Mouse (Mus musculus): ENCODE measurements around the gene Pgls. TPM values are rescaled to one million over a fixed set of nuclear protein-coding genes. Genes with fewer than 3 reads are reported as not detected.

Pgls gene
- polyA plus RNA-seq, 1 experiment from 2014 or later: 189 TPM

DNA sequence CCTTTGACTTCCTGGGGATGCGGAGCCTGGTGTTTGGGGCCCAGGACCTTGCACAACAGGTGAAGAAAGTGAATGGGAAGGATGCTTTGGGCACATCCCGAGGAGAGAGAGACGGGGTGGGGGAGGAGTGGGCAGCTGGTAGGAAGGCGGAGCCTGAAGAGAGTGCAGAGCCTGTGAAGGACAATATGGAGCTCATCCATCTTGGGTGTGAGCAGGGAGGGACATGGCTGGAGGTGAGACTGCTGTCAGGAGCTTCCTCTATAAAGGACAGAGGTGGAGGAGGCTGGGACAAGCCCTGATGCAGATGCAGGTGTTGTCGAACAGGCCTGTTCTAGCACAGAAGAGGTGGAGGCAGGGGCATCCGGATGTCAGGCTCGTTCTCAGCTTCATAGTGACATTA is 12.0 kb downstream of the Pgls start:
- Histone ChIP-seq H3K36me3 (ENCODE audit: control insufficient read depth, insufficient read depth) (no peaks in the 10 kb centered on the region), H3K4me1 (replicated peaks; ENCODE audit: control insufficient read depth, insufficient read depth, low read length) (peaks cover 9% of the 10 kb centered on the region), H3K9me3 (ENCODE audit: control insufficient read depth, low read length) (no peaks in the 10 kb centered on the region), H3K27me3 (replicated peaks; ENCODE audit: control insufficient read depth, insufficient read depth, low read length) (peaks cover 28% of the 10 kb centered on the region), H3K9ac (replicated peaks; ENCODE audit: low read depth, low read length) (no peak overlapping the region), H3K4me3 (replicated peaks; ENCODE audit: low read length) (no peak overlapping the region), H3K4me2 (ENCODE audit: low read length) (no peak overlapping the region), H3K27ac (ENCODE audit: low read length) (no peak overlapping the region)
- no peak for ATAC-seq
- 58% methylated on average over 7 of the region's 7 CpGs for WGBS

DNA sequence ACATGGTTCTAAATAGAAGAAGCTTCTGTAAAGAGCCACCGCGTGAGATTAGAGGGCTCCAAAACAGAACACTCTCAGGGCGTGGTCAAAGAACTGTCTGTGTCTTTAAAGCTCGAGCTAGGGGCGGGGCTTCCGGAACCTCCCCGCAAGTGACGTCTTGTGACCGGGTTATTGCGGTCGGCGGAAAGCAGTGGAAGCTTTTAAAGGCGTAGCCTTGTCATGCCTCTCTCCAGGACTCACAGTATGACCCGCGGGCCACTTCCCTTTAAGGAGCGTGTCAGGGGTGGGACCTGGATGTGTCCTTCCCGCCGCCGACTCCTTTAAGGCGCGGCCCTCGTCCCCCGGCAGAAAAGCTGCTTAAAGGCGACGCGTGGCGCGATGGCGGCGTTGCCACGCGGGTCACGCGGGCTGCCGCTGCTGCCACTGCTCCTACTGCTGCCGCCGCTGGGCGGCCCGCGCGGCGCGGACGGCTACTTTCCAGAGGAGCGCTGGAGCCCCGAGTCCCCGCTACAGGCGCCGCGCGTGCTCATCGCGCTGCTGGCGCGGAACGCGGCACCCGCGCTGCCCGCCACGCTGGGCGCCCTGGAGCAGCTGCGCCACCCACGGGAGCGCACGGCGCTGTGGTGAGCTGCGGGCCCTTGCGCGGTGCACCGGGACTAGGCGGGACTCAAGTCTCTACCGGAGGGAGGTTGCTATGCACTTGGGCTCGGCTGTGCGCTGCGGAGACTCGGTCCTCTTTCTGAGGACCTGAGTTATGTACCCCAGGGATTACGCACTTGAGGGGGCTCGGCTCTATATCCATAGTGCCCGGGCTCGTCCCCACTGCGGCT is 19.1 kb downstream of the Pgls start, which contains the start of gene Colgalt1:
TSS of gene Colgalt1 (plus strand) at position 177 of the 830 bp plus-strand sequence.
- peak within 1 kb of the TSS; percentile 89 for H3K27ac ChIP-seq (ENCODE audit: low read length)
- peaks cover 4% of the 10 kb centered on the region for H3K36me3 ChIP-seq (ENCODE audit: control insufficient read depth, insufficient read depth)
- peak within 1 kb of the TSS; percentile 84 for H3K4me3 ChIP-seq (replicated peaks; ENCODE audit: low read length)
- H3K4me1 ChIP-seq (replicated peaks; ENCODE audit: control insufficient read depth, insufficient read depth, low read length): peaks cover 13% of the 10 kb centered on the region
- peak; percentile 99 for ATAC-seq
- H3K27me3 ChIP-seq (replicated peaks; ENCODE audit: control insufficient read depth, insufficient read depth, low read length): no peaks in the 10 kb centered on the region
- peak within 1 kb of the TSS; percentile 82 for H3K4me2 ChIP-seq (ENCODE audit: low read length)
- H3K9ac ChIP-seq (replicated peaks; ENCODE audit: low read depth, low read length): peak within 1 kb of the TSS; percentile 78
- 0% methylated on average over 71 of the region's 82 CpGs for WGBS
- H3K9me3 ChIP-seq (ENCODE audit: control insufficient read depth, low read length): no peaks in the 10 kb centered on the region

DNA sequence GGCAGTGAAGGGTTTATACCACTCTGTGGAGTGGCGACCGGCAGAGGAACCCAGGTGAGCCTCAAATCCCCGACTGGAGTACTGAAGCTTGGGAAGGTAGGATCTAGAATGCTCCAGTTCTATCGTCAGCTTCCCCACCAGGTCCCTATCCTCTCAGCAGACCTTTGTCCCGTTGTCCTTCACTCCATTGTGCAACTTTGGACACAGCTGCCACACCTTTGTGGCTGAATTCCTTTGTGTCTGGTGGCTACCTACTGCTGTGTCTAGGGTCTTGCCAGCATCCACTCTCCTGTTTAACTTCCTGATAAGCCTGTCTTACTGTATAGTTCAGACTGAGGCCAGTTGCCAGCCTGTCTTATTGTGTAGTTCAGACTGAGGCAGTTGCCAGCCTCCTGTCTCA is 20.2 kb downstream of the Pgls start:
- H3K27me3 ChIP-seq (replicated peaks; ENCODE audit: control insufficient read depth, insufficient read depth, low read length): no peaks in the 10 kb centered on the region
- 28% methylated on average over 5 of the region's 5 CpGs for WGBS
- H3K4me2 ChIP-seq (ENCODE audit: low read length): peak overlapping the region; percentile 82
- H3K27ac ChIP-seq (ENCODE audit: low read length): no peak overlapping the region
- ATAC-seq: no peak
- peak overlapping the region; percentile 78 for H3K9ac ChIP-seq (replicated peaks; ENCODE audit: low read depth, low read length)
- no peaks in the 10 kb centered on the region for H3K9me3 ChIP-seq (ENCODE audit: control insufficient read depth, low read length)
- H3K36me3 ChIP-seq (ENCODE audit: control insufficient read depth, insufficient read depth): peaks cover 5% of the 10 kb centered on the region
- peaks cover 13% of the 10 kb centered on the region for H3K4me1 ChIP-seq (replicated peaks; ENCODE audit: control insufficient read depth, insufficient read depth, low read length)
- peak overlapping the region; percentile 84 for H3K4me3 ChIP-seq (replicated peaks; ENCODE audit: low read length)

DNA sequence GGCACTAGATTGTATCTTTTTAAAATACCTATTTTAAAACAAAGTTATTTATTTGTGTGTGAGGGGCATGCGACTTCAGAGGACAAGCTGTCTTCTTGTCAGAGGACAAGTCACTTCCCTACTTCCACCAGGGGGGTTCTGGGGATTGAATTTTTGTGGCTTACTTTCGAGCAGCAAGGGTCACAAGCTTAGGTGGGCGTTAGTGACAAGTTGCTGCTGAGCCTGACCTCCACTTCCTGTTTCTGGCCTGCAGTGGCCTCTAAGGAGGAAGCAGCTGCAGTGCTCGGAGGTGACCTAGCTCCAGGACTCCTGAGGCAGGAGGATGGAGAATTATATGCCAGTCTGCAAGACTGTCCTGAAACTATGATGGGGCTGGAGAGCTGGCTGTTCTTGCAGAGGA is 21.4 kb downstream of the Pgls start:
- Histone ChIP-seq H3K36me3 (ENCODE audit: control insufficient read depth, insufficient read depth) (peaks cover 17% of the 10 kb centered on the region), H3K4me3 (replicated peaks; ENCODE audit: low read length) (no peak overlapping the region), H3K4me1 (replicated peaks; ENCODE audit: control insufficient read depth, insufficient read depth, low read length) (peaks cover 13% of the 10 kb centered on the region), H3K4me2 (ENCODE audit: low read length) (no peak overlapping the region), H3K27ac (ENCODE audit: low read length) (no peak overlapping the region), H3K9me3 (ENCODE audit: control insufficient read depth, low read length) (no peaks in the 10 kb centered on the region), H3K9ac (replicated peaks; ENCODE audit: low read depth, low read length) (no peak overlapping the region), H3K27me3 (replicated peaks; ENCODE audit: control insufficient read depth, insufficient read depth, low read length) (no peaks in the 10 kb centered on the region)
- ATAC-seq: no peak
- WGBS: 67% methylated on average over 4 of the region's 4 CpGs

DNA sequence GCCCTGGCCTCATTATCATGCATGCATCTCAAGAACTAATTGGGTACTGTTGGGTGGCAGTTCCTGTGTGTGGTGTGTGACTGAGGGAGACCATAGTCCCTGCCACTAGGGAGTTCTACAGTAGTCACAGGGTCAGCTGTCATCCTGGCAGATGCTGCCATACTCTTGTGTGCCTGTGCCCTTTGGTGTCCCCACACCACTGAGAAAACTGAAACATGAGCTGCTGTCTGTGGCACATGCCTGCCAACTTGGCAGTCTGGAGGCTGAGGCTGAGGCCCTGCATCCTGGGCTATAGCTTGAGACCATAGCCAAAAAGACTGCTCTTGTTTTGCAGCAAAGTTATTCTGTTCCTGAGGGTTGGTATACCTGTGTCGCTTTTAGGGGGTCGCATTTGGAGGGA is 27.8 kb downstream of the Pgls start:
- Histone ChIP-seq H3K4me3 (replicated peaks; ENCODE audit: low read length) (no peak overlapping the region), H3K4me2 (ENCODE audit: low read length) (no peak overlapping the region), H3K27me3 (replicated peaks; ENCODE audit: control insufficient read depth, insufficient read depth, low read length) (no peaks in the 10 kb centered on the region), H3K9me3 (ENCODE audit: control insufficient read depth, low read length) (no peaks in the 10 kb centered on the region), H3K36me3 (ENCODE audit: control insufficient read depth, insufficient read depth) (peaks cover 48% of the 10 kb centered on the region), H3K9ac (replicated peaks; ENCODE audit: low read depth, low read length) (no peak overlapping the region), H3K27ac (ENCODE audit: low read length) (no peak overlapping the region), H3K4me1 (replicated peaks; ENCODE audit: control insufficient read depth, insufficient read depth, low read length) (no peaks in the 10 kb centered on the region)
- whole genome bisulfite sequencing: 94% methylated on average over 2 of the region's 2 CpGs
- no peak for ATAC-seq

DNA sequence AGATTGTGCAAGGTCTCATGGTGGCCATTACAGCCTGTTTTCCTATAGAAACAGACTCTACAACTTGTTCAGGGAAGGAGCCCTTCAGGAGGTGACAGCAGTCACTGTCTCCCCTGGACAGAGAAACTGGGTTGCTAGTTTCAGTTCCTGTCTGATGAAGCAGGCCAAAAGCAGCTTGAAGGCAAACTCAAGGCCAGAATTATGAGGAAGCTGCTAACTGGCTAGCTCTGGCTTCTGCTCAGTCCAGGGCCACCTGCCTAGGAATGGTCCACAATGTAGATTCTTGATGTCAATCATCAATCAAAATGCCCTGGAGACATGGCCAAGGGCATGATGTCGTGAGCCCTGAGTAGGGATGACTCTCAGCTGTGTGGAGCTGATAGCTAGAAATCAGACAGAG is 33.1 kb downstream of the Pgls start:
- no peak for ATAC-seq
- no peak overlapping the region for H3K9ac ChIP-seq (replicated peaks; ENCODE audit: low read depth, low read length)
- 91% methylated on average over 1 of the region's 1 CpGs for WGBS
- H3K27ac ChIP-seq (ENCODE audit: low read length): no peak overlapping the region
- peaks cover 1% of the 10 kb centered on the region for H3K27me3 ChIP-seq (replicated peaks; ENCODE audit: control insufficient read depth, insufficient read depth, low read length)
- H3K9me3 ChIP-seq (ENCODE audit: control insufficient read depth, low read length): no peaks in the 10 kb centered on the region
- no peak overlapping the region for H3K4me3 ChIP-seq (replicated peaks; ENCODE audit: low read length)
- H3K4me2 ChIP-seq (ENCODE audit: low read length): no peak overlapping the region
- H3K4me1 ChIP-seq (replicated peaks; ENCODE audit: control insufficient read depth, insufficient read depth, low read length): peaks cover 13% of the 10 kb centered on the region
- peaks cover 25% of the 10 kb centered on the region for H3K36me3 ChIP-seq (ENCODE audit: control insufficient read depth, insufficient read depth)

DNA sequence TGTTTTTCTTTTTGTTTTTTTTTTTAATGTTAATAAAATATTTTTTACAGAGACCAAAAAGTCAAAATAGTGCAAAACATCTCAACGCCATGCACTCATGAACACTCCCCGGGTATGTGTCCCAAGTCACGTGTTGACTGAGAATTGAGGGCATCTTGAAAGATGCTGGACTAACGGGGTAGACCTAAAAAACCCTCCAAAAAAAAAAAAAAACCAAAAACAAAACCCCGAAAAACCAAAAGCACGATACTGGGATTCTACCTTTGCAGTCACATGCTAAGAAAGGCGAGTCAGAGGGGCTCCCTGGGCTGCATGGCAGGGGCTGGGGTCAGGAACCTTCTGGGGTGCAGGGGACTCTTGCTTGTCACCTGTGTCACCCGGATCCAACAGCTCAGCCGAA is 34.8 kb downstream of the Pgls start:
- H3K27ac ChIP-seq (ENCODE audit: low read length): no peak overlapping the region; the same call in 1 of the 2 replicates
- peaks cover 21% of the 10 kb centered on the region for H3K36me3 ChIP-seq (ENCODE audit: control insufficient read depth, insufficient read depth)
- no peaks in the 10 kb centered on the region for H3K9me3 ChIP-seq (ENCODE audit: control insufficient read depth, low read length)
- peaks cover 13% of the 10 kb centered on the region for H3K4me1 ChIP-seq (replicated peaks; ENCODE audit: control insufficient read depth, insufficient read depth, low read length)
- no peak overlapping the region for H3K9ac ChIP-seq (replicated peaks; ENCODE audit: low read depth, low read length)
- H3K4me2 ChIP-seq (ENCODE audit: low read length): no peak overlapping the region
- H3K4me3 ChIP-seq (replicated peaks; ENCODE audit: low read length): no peak overlapping the region
- no peak for ATAC-seq
- H3K27me3 ChIP-seq (replicated peaks; ENCODE audit: control insufficient read depth, insufficient read depth, low read length): peaks cover 8% of the 10 kb centered on the region
- WGBS: 86% methylated on average over 9 of the region's 9 CpGs

DNA sequence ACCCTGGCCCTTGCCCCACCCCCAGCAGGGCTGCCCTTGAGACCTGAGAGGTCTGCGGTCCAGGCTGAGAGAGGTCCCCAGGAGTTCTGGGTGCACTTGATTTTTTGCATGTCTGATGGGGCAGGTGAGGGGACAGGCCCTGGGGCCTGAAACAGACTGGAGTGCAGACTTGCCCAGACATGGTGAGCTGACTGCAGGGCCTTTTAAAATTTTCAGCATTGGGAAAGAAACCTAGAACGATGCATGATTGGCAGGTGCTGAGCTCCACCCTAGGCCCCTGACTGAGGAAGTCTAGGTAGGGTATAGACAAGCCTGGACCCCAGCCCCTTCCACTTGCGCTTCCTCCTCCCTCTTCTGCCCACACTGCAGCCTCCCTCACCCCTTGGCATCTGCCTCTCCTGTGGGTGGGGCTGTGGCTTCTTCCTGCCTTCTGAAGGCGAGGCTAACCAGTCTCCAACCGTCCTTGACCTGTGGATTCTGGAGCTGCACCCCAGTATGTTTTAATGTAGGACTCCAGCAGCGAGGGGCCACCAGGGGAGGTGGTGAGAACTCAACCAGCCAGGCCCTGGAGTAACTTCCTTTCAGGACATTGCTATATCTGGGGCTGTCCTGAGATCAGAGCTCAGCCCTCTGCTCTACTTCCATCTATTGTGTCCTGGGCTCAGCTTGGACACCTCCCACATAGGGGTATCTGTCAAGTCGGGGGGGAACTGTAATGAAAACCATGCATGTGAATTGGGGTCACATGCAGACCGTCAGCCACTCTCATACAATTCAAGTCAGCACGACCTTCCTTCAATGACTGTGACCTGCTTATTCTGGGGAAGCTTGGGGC is 35.5 kb downstream of the Pgls start:
- Histone ChIP-seq H3K4me1 (replicated peaks; ENCODE audit: control insufficient read depth, insufficient read depth, low read length) (peaks cover 13% of the 10 kb centered on the region), H3K9me3 (ENCODE audit: control insufficient read depth, low read length) (no peaks in the 10 kb centered on the region), H3K27ac (ENCODE audit: low read length) (peak overlapping the region; percentile 20; the same call in 1 of the 2 replicates), H3K9ac (replicated peaks; ENCODE audit: low read depth, low read length) (no peak overlapping the region), H3K27me3 (replicated peaks; ENCODE audit: control insufficient read depth, insufficient read depth, low read length) (peaks cover 8% of the 10 kb centered on the region), H3K4me2 (ENCODE audit: low read length) (no peak overlapping the region), H3K4me3 (replicated peaks; ENCODE audit: low read length) (no peak overlapping the region), H3K36me3 (ENCODE audit: control insufficient read depth, insufficient read depth) (peaks cover 14% of the 10 kb centered on the region)
- no peak for ATAC-seq
- 56% methylated on average over 9 of the region's 9 CpGs for WGBS

DNA sequence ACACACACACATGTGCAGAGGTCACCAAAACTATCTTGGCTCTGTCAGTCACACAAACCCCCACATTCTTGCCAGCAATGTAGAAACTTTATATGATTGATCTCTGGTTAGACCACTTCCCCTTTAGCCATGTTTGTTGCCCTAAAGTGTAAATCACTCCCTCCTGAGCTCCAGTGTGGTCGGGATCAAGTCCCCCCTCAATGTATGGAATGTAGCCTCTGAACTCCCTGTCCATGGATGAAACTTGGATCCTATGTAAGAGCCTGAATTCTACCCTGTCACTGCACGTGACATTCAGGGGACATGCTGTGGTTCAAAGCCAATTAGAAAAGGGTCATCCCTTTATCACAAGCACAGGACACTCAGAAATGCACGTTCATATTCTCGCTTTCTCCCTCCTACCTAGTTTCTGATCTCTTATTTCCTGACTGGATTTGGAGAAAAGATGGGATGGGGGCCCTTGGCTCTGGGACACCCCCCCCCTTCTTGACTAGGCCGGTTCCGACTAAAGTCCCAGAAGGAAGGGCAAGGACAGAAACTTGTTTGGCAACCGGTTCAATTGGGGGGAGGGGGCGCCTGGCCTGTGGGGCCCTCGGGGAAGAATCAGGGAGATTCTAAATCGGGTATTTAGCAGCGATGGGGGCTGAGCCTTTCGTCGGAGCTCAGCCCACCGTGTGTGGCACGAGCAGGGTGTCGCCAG is 36.6 kb downstream of the Pgls start:
- Histone ChIP-seq H3K9ac (replicated peaks; ENCODE audit: low read depth, low read length) (peak overlapping the region; percentile 67), H3K4me2 (ENCODE audit: low read length) (peak overlapping the region; percentile 81), H3K36me3 (ENCODE audit: control insufficient read depth, insufficient read depth) (peaks cover 3% of the 10 kb centered on the region), H3K4me3 (replicated peaks; ENCODE audit: low read length) (peak overlapping the region; percentile 53), H3K27ac (ENCODE audit: low read length) (peak overlapping the region; percentile 49; the same call in 1 of the 2 replicates), H3K27me3 (replicated peaks; ENCODE audit: control insufficient read depth, insufficient read depth, low read length) (peaks cover 8% of the 10 kb centered on the region), H3K9me3 (ENCODE audit: control insufficient read depth, low read length) (no peaks in the 10 kb centered on the region), H3K4me1 (replicated peaks; ENCODE audit: control insufficient read depth, insufficient read depth, low read length) (peaks cover 13% of the 10 kb centered on the region)
- 9% methylated on average over 16 of the region's 16 CpGs for WGBS
- ATAC-seq: no peak
